Mouse (Mus musculus): ENCODE measurements at regions not wholly inside any gene's neighbourhood (a gene's known extent, or its start where the extent isn't known, plus 50 kb on each side); places are given as distances from the start of the nearest gene placed in this dataset.

DNA sequence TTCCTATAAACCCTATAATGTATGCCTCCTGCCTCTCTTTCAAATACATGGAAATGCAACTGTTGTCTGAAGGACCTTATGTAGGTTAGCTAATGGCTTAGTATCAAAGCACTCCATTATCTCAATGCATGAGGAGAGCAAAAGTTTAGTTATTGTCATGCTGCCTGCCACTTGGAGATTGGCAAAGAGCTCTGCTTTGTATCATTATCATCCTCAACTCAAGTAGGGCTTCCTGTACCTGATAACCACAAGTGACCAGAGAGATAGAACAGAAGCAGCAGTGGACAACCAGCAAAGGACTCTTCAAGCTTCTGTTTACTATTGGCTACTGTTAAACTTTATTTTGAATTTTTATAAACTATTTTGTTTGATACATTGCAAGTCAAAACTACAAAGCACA, 484.3 kb upstream of the Marcks start:
- intact Hi-C loops (cut with DNase I) = no loop called here
- DNase-seq (ENCODE audit: low spot score) = no peak

DNA sequence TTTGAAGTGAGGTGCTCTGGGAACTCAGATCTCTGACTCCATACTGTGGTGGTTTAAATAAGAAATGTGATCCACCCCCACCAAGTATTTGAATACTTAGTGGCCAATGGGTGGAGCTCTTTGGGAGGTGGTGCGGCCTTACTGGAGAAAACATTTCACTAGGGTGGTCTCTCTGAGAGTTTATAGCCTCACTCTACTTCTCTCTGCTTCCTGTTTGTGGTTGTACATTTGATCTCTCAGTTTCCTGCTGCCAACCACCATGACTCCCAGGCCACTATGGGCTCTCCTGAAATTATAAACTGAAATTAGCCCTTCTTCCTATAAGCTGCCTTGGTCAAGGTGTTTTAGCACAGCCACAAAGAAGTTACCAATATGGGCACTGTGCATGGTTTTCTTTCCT, 479.9 kb upstream of the Marcks start:
- DNase-seq (ENCODE audit: low spot score) = no peak
- intact Hi-C loops (cut with DNase I) = no loop called here

DNA sequence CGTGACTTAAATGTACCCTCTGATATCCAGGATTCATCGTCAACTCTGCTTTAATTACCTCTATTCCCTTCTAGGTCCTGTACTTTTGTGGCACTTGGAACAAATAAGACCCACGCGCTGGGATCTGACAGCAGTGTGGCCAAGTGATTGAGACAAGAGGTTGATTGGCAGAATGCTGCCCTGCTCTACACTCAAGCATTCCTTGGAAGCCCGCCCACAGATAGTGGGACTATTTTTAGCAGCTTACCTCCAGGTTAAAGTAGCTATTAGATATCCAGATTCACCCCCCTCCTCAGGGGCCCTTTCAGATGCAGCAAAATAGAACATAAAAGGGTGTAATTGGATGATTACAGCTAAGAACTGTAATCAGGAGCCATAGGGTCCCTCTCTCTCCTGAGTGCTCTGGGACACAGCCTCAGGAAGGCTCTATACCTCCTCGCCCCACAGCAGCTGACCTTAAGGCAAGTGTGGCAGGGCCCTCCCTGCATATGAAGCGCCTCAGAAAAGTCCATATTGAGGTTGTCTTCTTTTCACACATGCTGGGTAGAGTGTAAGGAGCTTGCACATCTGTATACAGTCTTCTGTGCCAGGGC, 479.1 kb upstream of the Marcks start:
- intact Hi-C loops (cut with DNase I) = no loop called here

DNA sequence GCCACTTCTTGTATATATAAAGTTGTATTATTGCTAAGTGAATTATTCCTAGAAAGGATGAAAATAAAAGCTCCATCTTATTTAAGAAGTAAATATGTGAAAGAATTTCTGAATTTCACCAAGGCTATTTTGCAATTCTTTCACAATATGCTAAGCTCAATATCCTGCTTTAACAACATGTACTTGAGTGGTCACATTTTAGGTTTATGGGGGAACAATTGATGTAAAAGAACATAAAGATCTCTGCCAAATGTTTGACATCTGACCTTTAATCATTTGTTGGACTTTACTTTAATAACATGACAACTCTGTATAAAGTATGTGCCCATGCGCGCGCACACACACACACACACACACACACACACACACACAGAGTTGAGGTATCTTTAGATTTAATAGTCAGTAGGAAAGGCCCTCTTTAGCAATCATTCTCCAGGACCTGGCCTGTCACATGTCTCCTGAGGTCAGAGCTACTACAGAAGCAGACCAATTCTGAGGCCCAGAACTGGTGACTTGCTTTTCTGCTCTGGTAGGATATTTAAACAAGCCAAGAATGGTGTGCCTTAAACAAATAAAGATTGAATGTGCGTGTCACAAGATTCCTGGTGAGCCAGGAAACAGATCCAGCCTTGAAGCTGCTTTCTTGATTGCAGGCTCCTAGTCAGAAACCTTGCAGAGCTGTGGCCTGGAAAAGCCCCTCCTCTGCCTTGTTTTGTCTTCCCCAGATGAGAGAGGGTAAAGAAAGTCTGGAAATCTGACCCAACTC, 477.4 kb upstream of the Marcks start:
- DNase-seq (ENCODE audit: low spot score) = no peak
- intact Hi-C loops (cut with DNase I) = no loop called here

More for the DNA sequence above, 479.1 kb upstream of the Marcks start:
- DNase-seq (ENCODE audit: low spot score) = peak; percentile 6

DNA sequence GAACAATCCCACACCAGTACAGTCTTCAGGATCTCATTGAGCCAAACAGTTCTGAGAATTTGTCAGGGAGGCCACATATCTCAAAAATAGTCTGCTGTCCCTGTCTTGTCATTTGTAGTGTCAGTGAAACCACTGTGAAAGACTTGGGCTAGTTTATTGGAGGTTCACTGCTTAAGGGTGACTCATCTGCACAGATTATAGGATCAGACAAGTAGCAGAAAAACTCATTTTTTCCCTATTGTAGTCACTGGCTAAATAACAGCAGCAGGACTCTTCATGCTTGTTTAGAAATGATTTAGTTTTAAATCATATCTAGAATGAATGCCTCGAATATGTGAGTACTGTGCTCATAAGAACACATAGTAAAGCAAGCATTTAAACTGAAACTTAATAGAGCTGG, 475.2 kb upstream of the Marcks start:
- no peak for DNase-seq (ENCODE audit: low spot score)
- intact Hi-C loops (cut with DNase I) = no loop called here

DNA sequence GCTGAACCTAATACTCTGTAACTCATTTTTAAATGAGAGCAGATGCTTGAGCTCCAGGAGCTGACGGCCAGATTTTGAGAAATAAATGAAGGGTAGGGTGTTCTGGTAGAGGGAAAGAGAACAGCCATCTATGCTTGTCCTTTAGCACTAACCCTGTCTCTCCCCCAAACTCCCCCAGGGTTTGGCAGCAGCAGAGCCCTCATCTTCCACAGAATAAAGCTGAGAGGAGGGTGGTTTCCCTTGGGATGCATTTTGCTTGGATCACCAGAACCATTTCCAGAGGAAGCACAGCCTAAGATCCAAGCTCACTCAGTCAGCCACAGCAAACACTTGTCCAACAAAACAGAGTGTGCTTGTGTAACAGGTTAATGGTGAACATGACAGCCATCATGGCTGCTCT, 464.8 kb upstream of the Marcks start:
- no peak for DNase-seq (ENCODE audit: low spot score)
- intact Hi-C loops (cut with DNase I) = no loop called here

DNA sequence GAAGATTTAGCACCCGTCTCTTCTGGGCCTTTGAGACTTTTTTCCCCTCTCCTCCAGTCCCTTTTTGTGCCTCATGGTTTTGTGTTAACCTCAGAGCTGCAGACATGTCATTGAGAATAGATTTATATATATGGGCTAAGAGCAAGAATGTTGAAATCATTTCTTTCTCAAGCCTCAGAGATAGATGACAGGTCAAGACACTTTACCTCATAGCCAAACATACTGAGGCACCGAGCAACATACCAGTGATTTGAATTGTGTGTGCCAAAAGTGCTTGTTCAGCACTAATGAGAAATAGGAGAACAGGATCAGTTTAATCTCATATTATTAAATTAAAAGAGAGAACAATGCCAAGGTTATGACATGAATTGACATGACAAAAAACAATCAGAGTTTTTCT, 464.2 kb upstream of the Marcks start:
- no peak for DNase-seq (ENCODE audit: low spot score)
- intact Hi-C loops (cut with DNase I) = no loop called here

DNA sequence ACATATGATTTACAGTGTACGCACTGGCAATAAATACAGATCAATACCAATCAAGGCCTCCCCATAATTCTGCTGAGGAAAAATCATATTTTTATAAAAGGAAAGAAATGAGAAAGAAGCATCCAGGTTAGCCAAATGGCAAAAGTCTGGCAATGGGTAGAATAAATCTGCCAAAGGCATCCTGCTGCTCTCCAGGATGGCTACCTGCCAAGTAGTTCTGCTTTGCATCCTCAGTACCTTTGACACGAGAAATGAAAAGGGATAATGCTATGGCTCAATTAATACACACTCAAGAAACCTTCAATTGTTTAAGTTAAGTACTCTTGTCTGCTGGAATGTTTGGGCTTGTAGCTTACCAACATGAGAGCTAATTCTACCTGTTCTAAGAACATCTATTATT, 451.2 kb upstream of the Marcks start:
- no peak for DNase-seq (ENCODE audit: low spot score)
- intact Hi-C loops (cut with DNase I) = no loop called here

DNA sequence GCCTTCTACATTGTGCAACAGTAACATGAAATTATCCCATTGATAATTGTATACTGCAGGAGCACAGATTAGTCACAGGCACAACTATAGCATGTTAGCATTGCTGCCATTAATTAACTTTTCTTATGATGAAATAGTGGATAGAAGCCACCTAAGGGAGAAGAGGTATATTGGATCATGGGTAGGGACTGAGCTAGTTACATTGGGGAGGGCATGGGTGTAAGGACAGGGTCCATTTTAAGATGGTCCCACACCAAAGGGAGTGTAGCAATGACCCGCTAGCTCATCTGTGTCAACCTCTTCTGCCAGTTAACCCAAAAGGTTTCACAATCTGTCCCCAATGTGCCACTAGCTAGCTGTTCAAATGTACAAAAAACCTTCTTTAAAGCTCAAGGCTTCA, 450.3 kb upstream of the Marcks start:
- intact Hi-C loops (cut with DNase I) = no loop called here
- no peak for DNase-seq (ENCODE audit: low spot score)

DNA sequence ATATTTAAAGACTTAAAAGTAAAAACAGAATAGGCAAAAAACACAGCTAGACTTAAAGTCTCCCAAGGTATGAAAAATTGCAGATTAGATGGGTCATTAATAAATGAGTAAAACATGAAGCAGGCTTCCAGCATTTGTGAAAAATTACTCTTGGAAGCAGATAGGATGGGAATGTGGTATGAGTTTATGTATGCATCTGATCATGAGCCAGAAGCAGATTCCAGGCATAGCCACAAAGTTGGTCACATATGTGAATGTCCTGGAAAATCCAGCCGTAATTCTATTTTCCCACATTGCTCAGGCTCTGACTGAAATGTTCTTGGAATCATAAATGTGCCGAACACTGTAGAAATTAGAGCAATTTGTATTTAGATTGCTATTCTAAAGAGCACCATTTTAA, 432.5 kb upstream of the Marcks start:
- intact Hi-C loops (cut with DNase I) = no loop called here
- no peak for DNase-seq (ENCODE audit: low spot score)

DNA sequence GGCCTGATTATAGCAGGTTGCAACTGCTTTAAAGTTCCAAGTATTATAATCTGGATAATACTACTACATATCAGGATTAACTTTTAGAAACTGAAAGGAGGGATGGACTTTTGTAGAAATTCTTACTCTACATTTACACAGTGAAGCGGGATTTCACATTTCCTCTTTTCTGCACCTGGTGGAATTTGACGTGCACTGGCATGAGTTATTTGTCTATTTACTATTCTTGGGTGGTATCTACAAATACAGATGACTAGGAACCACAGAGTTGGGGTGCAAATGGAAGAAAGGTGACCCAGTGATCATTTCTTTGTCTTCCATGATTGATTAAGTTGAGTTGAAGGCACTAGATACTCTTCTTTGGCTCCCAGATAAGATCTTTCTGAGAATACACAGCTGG, 423.0 kb upstream of the Marcks start:
- no peak for DNase-seq (ENCODE audit: low spot score)
- intact Hi-C loops (cut with DNase I) = no loop called here

DNA sequence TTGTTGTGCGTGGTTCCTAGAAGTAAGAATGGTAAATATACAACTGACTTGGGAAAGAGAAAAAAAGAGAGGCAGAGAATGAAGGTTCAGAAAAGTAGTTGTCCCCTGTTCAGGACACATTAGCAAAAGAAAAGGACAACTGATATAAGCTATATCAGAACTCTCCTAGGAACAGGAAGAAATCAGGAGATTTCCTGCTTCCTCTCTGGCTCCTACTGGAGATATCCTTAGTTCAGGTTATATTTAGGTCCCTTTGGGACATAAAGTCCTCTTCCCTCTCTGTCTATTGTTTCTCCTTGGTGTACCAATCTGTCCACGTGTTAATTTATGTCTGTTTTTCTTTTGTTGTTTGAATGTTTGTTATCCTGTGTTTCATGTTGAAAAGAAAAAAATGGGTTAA, 410.7 kb upstream of the Marcks start:
- DNase-seq (ENCODE audit: low spot score) = no peak
- intact Hi-C loops (cut with DNase I) = no loop called here

DNA sequence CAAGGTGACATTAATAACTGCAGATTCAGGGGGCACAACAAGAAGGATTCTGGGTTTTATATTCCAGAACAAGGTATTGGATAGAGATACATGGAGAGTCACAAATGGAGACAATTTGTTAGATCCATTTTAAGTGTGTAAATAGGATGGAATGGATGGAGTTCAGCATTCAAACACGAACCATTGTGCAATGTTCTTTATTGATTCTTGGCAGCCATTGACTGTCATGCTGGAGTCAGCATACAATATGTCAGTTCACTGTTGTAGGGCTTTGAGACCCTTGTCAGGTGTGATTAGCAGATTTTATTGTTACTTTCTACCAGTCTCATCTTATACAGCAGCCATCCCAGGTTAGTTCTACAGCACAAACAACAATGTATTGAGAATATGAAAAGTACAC, 402.0 kb upstream of the Marcks start:
- DNase-seq (ENCODE audit: low spot score) = no peak
- intact Hi-C loops (cut with DNase I) = no loop called here

DNA sequence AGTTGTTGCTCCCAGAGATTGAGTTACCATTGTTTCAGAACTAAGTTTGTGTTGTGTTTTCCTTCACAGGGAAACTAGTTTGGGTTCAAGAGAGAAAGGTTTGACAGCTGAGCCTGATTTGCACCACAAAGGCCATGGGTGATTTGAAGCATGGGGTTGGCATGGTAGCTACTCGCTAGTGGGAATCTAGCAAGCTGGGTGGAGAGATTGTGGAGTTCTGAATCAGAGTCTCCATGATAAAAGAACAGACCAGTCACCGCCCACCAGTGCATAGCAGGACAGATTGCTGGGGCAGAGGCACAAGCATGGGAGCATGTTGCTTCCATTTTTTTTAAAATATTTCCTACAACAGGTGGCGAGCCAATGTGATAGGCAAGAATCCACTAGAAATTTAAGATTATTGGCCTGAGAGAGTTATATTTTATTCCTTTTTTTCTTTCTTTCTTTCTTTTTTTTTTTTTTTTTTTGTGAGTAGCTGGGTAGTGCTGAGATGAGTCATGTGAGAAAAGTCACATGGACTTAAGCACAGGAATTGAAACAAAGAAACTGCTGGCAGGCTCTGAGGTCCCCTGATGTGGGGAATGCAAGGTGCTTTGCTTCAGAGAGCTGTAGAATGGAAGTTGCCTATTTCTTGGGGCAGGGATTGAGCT, 367.4 kb upstream of the Marcks start:
- DNase-seq (ENCODE audit: low spot score) = no peak
- intact Hi-C loops (cut with DNase I) = no loop called here

DNA sequence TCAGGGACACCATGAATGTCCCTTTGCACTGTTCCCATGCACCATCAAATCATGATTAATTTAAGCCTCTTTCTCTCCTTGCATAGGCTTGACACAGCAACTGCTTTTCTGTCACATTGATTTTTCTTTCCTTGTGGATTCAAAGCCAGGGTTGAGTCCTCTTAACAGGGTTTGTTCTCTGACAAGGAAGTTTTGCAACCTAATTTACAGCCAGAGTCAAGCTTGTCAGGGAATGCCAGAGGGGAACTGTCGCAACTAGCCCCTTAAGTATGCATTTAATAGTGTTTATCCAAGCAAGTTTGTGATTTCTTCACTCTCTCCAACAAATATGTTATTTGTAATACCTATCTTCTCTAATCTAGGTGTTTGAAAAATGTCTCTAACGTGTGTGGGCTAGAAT, 365.7 kb upstream of the Marcks start:
- DNase-seq (ENCODE audit: low spot score) = no peak
- intact Hi-C loops (cut with DNase I) = no loop called here

DNA sequence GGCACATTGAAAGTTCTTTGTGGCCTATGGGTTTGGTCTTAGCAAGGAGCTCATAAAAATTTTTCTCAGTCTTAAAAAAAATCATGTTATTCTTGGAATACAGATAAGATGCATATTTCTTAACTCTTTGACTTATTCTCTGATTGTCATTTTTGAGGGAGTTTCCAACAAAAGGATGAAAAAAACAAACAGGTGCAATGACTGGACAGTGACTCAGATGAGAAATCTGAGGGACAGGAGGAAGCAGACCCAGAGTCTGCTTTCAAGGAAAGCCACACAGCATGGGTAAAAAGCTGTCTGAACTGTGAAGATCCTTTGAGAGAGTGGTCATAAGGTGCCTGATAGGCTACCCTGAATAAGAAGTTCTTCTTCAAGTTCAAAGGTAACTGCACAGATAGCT, 363.8 kb upstream of the Marcks start:
- intact Hi-C loops (cut with DNase I) = no loop called here

DNA sequence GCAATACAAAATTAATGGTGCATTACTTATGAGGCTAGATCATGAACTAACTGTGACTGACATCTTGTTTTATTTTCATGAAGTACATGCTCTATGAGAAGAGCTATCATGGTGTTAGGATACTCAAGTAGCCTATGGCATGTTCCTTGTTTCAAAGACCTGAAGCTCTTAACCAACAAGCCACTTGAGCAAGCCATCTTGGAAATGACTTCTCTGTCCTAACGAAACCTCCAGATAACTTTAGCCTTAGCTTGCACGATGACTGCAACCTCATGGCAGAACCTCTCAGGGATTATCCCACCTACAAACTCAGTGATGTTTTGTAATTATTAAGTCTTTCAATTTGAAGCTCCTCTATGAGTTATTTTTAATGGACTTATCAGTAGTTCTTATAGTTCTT, 362.3 kb upstream of the Marcks start:
- DNase-seq (ENCODE audit: low spot score) = no peak
- intact Hi-C loops (cut with DNase I) = no loop called here

More for the DNA sequence above, 363.8 kb upstream of the Marcks start:
- DNase-seq (ENCODE audit: low spot score) = no peak

DNA sequence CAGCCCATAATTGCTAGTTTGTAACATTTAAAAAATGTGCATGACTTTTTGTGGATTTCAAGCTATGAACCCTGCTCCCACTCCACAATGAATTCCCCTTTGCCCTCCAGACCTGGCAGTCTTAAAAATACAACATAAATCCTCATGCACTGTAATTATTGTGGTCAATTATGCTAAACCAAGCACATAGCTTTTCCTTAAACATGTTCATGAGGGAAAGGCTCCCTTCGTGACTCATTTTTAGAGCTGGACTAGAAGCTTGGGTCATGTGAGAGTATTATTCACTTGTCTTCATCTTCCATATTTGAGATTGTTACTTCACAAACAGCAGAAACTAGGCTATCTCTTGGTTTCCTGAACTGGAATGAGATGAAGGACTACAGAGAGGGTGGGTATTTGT, 356.7 kb upstream of the Marcks start:
- DNase-seq (ENCODE audit: low spot score) = no peak
- intact Hi-C loops (cut with DNase I) = no loop called here

DNA sequence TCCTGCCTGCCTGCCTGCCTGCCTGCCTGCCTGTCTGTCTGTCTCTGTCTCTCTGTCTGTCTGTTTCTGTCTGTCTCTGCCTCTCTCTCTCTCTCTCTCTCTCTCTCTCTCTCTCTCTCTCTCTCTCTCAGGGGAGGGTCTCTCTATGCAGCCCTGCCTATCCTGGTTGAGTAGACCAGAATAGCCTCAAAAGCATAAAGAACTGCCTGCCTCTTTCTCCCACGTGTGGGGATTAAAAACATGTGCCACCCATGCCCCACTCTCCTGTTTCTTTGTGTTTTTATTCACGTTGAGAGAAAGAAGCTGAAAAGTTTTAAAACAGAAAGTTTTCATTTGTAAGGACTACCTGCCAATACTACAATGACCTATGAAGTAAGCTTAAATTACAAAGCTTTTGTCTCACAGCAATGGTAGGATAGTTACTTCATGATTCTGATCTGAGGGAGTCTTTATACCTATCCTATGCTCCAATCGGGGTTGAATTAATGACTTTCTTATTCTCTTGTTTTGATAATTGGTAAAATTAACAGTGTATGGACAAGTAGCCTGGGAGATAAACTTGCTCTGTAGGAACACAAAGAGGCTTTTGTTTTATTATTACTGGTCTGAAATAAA, 355.9 kb upstream of the Marcks start:
- no peak for DNase-seq (ENCODE audit: low spot score)

DNA sequence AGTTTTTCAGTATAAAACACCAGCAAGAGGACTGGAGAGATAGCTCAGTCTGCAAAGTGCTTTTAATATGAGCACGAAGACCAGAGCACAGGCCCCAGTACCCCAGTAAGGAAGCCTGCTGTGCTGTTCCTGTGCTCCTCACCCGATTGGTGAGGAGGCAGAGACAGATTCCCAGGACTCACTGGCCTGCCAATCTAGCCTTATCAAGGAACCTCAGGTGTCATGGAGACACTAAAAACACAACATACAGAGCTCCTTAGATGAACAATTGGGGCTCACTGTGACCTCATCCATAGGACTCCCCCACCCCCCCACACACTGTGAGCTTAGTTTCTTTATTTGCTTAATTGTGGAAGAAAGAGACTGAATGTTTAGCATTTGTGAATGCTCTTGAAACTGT, 355.4 kb upstream of the Marcks start:
- no peak for DNase-seq (ENCODE audit: low spot score)
- intact Hi-C loops (cut with DNase I) = no loop called here

More for the DNA sequence above, 355.9 kb upstream of the Marcks start:
- intact Hi-C loops (cut with DNase I) = no loop called here
